Mouse (Mus musculus): Measurements from ENCODE around the gene Clcf1. TPM values are rescaled to one million over a fixed set of nuclear protein-coding genes. Genes with fewer than 3 reads are reported as not detected.
A peak's percentile ranks its signal among the peaks of the same experiment; 100 is the strongest.
"Not testable (repeated sequence)": the region's sequence is repeated elsewhere in the genome, so short reads cannot be mapped to it uniquely, and the experiment has no call there.

Gene Clcf1
- polyA plus RNA-seq, 1 experiment from 2014 or later = 5.7 TPM

DNA sequence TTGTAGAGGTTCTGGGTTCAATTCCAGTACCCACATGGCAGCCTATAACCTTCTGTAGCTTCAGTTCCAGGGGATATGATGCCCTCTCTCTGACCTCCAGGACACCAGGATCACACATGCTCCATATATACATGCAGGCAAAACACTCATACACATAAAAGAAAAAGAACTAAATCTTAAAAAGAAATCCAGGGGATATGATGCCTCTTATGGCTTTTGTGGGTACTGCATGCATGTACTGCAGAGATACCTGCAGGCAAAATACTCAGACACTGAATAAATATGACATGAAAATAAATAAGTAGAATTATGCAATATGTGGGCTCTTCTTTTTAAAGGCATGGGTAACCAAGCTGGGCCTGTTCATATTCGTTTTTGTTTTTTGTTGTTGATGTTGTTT is 33.0 kb downstream of the Clcf1 start:
- H3K36me3 ChIP-seq = no peaks in the 10 kb centered on the region
- no peaks in the 10 kb centered on the region for H3K9me3 ChIP-seq
- WGBS = 50% methylated on average over 1 of the region's 1 CpGs
- no peak overlapping the region for H3K27ac ChIP-seq
- H3K27me3 ChIP-seq (replicated peaks) = no peaks in the 10 kb centered on the region
- H3K4me3 ChIP-seq (replicated peaks) = no peak overlapping the region
- H3K4me1 ChIP-seq (replicated peaks) = no peaks in the 10 kb centered on the region
- no peak overlapping the region for H3K4me2 ChIP-seq (replicated peaks)
- H3K9ac ChIP-seq = no peak overlapping the region
- no peak for ATAC-seq

DNA sequence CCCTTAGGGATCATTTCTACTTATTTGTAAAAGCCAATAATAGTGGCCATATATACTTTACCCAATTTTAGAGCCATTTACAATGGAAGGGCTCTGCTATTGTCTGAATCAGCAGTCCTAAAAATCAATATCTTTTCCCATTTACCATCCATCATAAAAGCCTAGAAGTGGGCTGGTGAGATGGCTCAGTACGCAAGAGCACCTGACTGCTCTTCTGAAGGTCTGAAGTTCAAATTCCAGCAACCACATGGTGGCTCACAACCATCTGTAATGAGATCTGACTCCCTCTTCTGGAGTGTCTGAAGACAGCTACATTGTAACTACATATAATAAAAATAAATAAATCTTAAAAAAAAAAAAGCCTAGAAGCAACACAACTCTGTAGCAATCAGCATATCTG is 34.6 kb downstream of the Clcf1 start:
- H3K27me3 ChIP-seq (replicated peaks); H3K9ac ChIP-seq; H3K27ac ChIP-seq; H3K9me3 ChIP-seq; H3K36me3 ChIP-seq; H3K4me1 ChIP-seq (replicated peaks); H3K4me2 ChIP-seq (replicated peaks); H3K4me3 ChIP-seq (replicated peaks): not testable (repeated sequence)
- 34% methylated on average over 1 of the region's 1 CpGs for WGBS
- peak; percentile 55; the same call in 1 of the 2 replicates for ATAC-seq

DNA sequence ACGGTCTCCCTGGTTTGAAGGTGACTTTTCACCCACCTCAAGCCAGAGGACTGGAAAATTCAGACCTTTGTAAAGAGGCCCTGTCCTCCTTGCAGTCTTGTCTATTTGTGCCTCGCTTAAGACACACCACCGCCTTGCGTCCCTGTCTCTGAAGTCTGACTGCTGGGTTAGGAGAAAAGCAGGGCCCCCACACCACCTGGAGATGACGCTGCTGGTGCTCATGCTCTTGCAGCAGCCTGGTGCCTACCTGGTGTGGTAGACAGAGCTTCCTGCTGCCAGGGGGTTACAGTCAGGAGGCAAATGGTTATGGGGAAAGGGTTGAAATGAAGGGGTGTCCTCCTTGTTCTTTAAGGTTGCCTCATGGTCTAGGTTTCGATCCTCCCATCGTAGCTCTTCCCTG is 40.2 kb downstream of the Clcf1 start:
- H3K27me3 ChIP-seq (replicated peaks) = no peaks in the 10 kb centered on the region
- ATAC-seq = no peak
- peaks cover 5% of the 10 kb centered on the region for H3K4me1 ChIP-seq (replicated peaks)
- H3K4me3 ChIP-seq (replicated peaks) = no peak overlapping the region
- no peak overlapping the region for H3K9ac ChIP-seq
- no peak overlapping the region for H3K4me2 ChIP-seq (replicated peaks)
- H3K9me3 ChIP-seq = no peaks in the 10 kb centered on the region
- no peaks in the 10 kb centered on the region for H3K36me3 ChIP-seq
- 90% methylated on average over 7 of the region's 7 CpGs for WGBS
- H3K27ac ChIP-seq = no peak overlapping the region

DNA sequence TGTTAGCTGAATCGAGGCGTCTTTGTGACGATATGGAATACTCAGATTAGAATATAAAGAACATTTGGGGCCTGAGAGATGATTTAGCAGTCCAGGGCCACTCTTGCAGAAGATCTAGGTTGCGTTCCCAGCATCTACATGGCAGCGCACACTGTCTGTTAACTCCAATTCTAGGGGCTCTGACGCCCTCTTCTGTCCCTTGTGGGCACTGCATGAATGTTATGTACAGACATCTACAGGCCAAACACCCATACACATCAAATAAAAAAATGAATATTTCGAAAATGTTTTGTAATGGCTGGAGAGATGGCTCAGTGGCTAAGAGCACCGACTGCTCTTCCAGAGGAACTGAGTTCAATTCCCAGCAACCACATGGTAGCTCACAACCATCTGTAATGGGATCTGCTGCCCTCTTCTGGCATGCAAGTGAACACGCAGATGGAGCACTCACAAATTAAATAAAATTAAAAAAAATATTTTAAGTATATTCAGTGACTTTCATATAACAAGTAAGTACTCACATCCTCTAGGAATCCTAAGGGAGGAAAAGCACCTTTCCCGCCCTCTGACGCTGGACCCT is 41.6 kb downstream of the Clcf1 start:
- no peaks in the 10 kb centered on the region for H3K27me3 ChIP-seq (replicated peaks)
- ATAC-seq = no peak

DNA sequence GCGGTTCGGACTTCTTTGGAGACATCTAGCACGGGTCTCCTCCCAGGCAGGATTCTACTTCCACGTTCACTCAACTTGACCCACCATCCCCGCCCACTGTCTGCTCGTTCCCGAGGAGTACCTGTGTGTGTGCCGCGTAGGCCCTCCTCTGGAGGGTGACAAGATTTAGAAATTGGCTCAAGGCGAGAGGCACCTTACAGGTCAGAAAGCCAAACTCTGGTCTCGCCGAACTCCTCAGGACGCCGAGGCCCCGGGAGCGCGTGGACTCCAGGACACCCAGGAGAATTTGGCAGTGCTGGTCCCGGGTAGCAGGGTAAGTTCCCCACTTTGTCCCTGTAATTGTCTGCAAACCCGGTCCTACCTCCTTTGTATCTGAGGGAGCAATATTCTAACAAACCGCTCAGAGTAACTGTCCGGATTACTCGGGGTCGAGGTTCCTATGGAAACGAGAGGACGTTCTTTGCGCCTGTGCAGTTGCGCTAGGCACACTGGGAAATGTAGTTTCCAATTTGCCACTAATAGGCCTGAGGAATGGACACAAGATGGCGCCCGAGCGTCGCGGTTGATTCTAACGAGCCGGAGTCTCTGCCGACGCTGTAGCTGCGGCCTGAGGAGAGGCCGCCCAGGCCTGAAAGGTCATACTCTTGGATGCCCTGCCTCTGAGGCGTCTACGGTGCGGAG is 43.3 kb downstream of the Clcf1 start:
- peak overlapping the region; percentile 50 for H3K9ac ChIP-seq
- no peak overlapping the region for H3K27ac ChIP-seq
- peak overlapping the region; percentile 52 for H3K4me3 ChIP-seq (replicated peaks)
- H3K9me3 ChIP-seq = no peaks in the 10 kb centered on the region
- peak overlapping the region; percentile 81 for H3K4me2 ChIP-seq (replicated peaks)
- WGBS = under 1% methylated on average over 41 of the region's 41 CpGs
- ATAC-seq = peak; percentile 90
- peaks cover 5% of the 10 kb centered on the region for H3K4me1 ChIP-seq (replicated peaks)
- no peaks in the 10 kb centered on the region for H3K36me3 ChIP-seq
- no peaks in the 10 kb centered on the region for H3K27me3 ChIP-seq (replicated peaks)

More for the DNA sequence above, 41.6 kb downstream of the Clcf1 start:
- no peak overlapping the region for H3K4me2 ChIP-seq (replicated peaks)
- H3K27ac ChIP-seq = no peak overlapping the region
- H3K4me3 ChIP-seq (replicated peaks) = no peak overlapping the region
- 79% methylated on average over 11 of the region's 11 CpGs for WGBS
- H3K9me3 ChIP-seq = no peaks in the 10 kb centered on the region
- no peak overlapping the region for H3K9ac ChIP-seq
- peaks cover 5% of the 10 kb centered on the region for H3K4me1 ChIP-seq (replicated peaks)
- H3K36me3 ChIP-seq = no peaks in the 10 kb centered on the region

DNA sequence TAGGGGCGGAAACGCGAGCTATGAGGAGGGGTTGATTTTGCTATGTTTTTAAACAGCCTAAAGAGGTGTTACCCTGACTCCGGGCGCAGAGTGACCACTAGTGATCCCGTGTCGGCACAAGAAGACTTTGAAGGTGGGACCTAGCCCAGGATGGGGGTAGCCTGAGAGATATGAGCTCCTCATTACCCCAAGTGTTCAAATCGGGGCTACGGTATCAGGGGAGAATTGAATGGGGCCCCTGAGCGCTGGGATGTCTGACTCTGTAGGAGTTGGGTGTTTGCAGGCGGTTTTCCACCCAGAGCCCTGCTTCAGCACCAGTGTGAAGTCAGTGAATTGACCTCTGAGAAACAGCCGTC is 43.8 kb downstream of the Clcf1 start:
- Histone ChIP-seq H3K27me3 (replicated peaks) (no peaks in the 10 kb centered on the region), H3K9ac (peak overlapping the region; percentile 50), H3K4me2 (replicated peaks) (peak overlapping the region; percentile 81), H3K9me3 (no peaks in the 10 kb centered on the region), H3K27ac (no peak overlapping the region), H3K4me3 (replicated peaks) (peak overlapping the region; percentile 52), H3K36me3 (no peaks in the 10 kb centered on the region), H3K4me1 (replicated peaks) (peaks cover 5% of the 10 kb centered on the region)
- peak; percentile 50; the same call in 1 of the 2 replicates for ATAC-seq
- 20% methylated on average over 12 of the region's 12 CpGs for WGBS

DNA sequence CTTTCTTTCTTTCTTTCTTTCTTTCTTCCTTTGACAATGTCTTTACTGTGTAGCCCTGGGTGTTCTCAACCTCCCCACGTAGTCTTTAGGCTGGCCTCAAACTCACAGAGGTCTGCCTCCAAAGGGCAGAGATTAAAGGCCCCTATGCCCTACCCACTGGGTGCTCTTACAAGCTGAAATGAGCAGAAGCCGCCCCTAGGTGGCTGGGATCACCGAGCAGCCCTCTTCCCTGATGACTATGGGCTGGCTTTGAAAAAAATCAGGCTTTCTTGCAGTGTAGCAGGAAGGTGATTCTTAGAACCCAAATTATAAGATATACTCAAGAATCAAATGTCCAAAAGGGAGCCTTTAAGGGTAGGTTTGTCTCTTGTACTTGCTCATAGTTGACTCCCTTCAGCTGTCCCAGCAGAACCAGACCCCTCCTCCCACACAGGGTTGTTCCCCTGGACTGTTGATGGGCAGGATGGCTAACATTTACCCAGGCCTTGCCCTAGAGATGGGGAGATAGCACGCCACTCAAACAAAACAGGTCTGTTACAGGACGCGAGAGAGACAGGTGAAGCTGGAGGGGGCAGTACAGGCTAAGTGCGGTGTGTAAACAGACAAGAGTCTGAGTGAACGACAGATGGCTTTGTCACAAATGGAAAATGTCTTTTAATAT is 47.1 kb downstream of the Clcf1 start:
- Histone ChIP-seq H3K9me3 (no peaks in the 10 kb centered on the region), H3K27me3 (replicated peaks) (no peaks in the 10 kb centered on the region), H3K27ac (no peak overlapping the region), H3K4me2 (replicated peaks) (no peak overlapping the region), H3K4me1 (replicated peaks) (peaks cover 11% of the 10 kb centered on the region), H3K4me3 (replicated peaks) (no peak overlapping the region), H3K9ac (no peak overlapping the region), H3K36me3 (peaks cover 4% of the 10 kb centered on the region; the same call in 1 of the 2 replicates)
- WGBS = 46% methylated on average over 8 of the region's 8 CpGs
- no peak for ATAC-seq

DNA sequence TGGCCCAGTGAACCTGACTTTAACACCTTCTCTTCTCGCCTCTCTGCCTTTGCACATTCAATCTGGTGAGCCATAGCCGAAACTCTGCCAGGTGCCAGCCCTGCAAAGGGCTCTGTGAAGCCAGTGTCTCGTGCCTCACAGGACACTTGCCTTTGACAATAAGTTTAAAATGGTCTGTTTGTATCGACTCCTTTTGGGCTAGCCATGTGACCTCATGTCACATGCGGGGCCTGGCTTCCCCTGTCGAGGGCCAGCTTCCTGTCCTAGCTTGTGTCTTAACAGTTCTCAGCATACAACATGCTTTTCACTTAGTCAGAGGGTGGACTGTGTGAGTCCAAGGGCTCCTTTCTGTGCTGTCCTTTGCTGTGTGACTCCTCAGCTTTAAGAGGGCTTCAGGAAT is 48.7 kb downstream of the Clcf1 start:
- Histone ChIP-seq H3K9me3 (no peaks in the 10 kb centered on the region), H3K27me3 (replicated peaks) (no peaks in the 10 kb centered on the region), H3K4me1 (replicated peaks) (peaks cover 10% of the 10 kb centered on the region), H3K4me3 (replicated peaks) (no peak overlapping the region), H3K36me3 (peaks cover 4% of the 10 kb centered on the region; the same call in 1 of the 2 replicates), H3K9ac (0 out of 2 replicates have a peak overlapping the region, but pooled peaks have one; percentile 12), H3K27ac (no peak overlapping the region), H3K4me2 (replicated peaks) (no peak overlapping the region)
- no peak for ATAC-seq
- 70% methylated on average over 6 of the region's 6 CpGs for WGBS

DNA sequence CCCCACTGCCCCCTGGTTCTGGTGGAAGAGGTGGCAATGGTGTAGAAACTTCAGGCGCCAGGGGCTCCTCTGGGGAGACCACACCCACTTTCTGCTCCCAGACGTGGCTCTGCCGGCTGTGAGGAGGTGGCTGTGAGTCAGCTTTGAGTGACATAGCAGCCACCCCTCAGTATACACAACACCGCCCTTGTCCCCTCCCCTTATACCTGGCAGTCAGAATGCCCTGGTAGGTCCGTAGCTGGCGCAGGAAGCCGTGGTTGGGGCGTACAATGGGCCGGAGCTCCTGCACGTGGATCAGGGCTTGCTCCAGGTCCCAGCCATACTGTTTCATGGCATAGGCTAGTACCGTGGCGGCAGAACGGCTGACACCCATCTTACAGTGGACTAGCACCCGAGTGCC is 49.7 kb downstream of the Clcf1 start:
- no peak overlapping the region for H3K4me3 ChIP-seq (replicated peaks)
- 0 out of 2 replicates have a peak, but pooled peaks cover 6% of the 10 kb centered on the region for H3K4me1 ChIP-seq (replicated peaks)
- H3K27ac ChIP-seq = no peak overlapping the region
- H3K4me2 ChIP-seq (replicated peaks) = no peak overlapping the region
- WGBS = 59% methylated on average over 14 of the region's 14 CpGs
- ATAC-seq = no peak
- H3K36me3 ChIP-seq = peaks cover 4% of the 10 kb centered on the region; the same call in 1 of the 2 replicates
- no peak overlapping the region for H3K9ac ChIP-seq
- no peaks in the 10 kb centered on the region for H3K27me3 ChIP-seq (replicated peaks)
- H3K9me3 ChIP-seq = no peaks in the 10 kb centered on the region

DNA sequence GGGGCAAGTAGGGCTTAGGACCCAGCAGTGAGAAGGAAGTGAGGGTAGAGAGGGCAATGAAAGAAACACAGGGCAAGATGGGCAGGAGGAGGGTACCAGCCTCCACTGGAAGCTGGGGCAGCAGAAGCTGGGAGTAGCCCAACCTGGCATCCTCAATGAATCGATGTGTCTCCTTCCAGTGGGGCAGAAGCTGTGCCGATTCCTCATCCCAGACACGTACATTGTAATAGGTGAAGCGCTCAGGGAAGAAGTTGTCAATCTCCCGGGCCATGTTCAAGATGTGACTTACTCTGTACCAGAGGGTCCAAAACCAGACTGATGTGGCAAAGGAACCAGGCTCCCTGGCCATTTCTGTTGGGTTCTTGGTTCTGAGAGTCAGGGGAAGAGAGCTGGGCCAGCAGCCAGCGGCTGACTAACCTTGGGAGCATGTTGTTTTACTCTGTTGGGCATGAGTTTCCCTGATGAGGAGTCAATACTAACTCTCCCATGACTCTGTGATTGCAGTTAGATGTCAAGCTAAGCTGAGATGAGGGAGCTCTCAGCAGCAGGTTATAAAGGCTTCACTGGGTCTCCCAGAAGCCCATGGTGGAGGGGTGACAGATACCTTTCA is 50.2 kb downstream of the Clcf1 start:
- H3K4me3 ChIP-seq (replicated peaks) = no peak overlapping the region
- H3K27me3 ChIP-seq (replicated peaks) = no peaks in the 10 kb centered on the region
- ATAC-seq = no peak
- H3K9me3 ChIP-seq = no peaks in the 10 kb centered on the region
- WGBS = 91% methylated on average over 6 of the region's 6 CpGs
- H3K4me2 ChIP-seq (replicated peaks) = no peak overlapping the region
- H3K36me3 ChIP-seq = peaks cover 4% of the 10 kb centered on the region; the same call in 1 of the 2 replicates
- no peak overlapping the region for H3K27ac ChIP-seq
- 0 out of 2 replicates have a peak, but pooled peaks cover 8% of the 10 kb centered on the region for H3K4me1 ChIP-seq (replicated peaks)
- H3K9ac ChIP-seq = no peak overlapping the region

DNA sequence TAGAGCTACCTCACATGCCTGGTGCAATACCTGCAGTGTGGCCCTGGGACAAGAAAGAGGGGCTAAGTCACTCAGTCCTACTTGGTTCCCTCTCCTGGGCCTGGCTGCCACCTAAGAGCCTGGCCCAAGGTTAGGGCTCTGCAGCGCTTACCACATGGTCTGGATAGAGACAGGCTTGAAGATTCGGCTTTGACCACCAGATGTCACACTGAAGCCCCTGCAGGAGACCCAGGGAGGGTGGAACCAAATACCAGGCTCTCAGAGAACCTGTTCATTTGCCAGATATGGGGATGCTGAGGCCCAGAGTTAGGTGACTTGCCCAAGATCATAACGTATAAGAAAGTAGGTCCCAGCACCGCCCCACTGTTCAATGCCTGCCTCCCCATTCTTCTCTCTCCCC is 51.9 kb downstream of the Clcf1 start:
- 77% methylated on average over 4 of the region's 4 CpGs for WGBS
- Histone ChIP-seq H3K4me2 (replicated peaks) (no peak overlapping the region), H3K9me3 (no peaks in the 10 kb centered on the region), H3K9ac (no peak overlapping the region), H3K27ac (no peak overlapping the region), H3K27me3 (replicated peaks) (no peaks in the 10 kb centered on the region), H3K36me3 (peaks cover 4% of the 10 kb centered on the region; the same call in 1 of the 2 replicates), H3K4me3 (replicated peaks) (no peak overlapping the region), H3K4me1 (replicated peaks) (0 out of 2 replicates have a peak, but pooled peaks cover 10% of the 10 kb centered on the region)
- ATAC-seq = no peak
